Mouse (Mus musculus) naive thymus-derived CD4-positive, alpha-beta T cell, adult 5 months (primary cell): ENCODE measurements around the gene Hist1h2ba. TPM values are rescaled to one million over a fixed set of nuclear protein-coding genes. Genes with fewer than 3 reads are reported as not detected.

Experiments used
- polyA plus RNA-seq: library from polyadenylated mRNA; unstranded; fragments of 100-300 nt; shearing (Covaris generic); gene quantifications from one replicate; pipeline ENCODE4 v1.2.1, GENCODE M21; 2017

Gene Hist1h2ba
- not detected for polyA plus RNA-seq

GRCm38 (mm10) chr13:23933421-23934210, at the start of gene Hist1h2ba:
Gene Hist1h2ba (minus strand): TSS chr13:23934156.

GRCm38 (mm10) chr13:23934211-23934520, 210 bp upstream of the Hist1h2ba start, which contains the start of gene Hist1h2aa:
Gene Hist1h2aa (plus strand): TSS chr13:23934462.

GRCm38 (mm10) chr13:23914376-23915167, 19.4 kb downstream of the Hist1h2ba start, which contains the start of gene Slc17a4:
Gene Slc17a4 (minus strand): TSS chr13:23915009.

Other genes starting within 250 kb of the Hist1h2ba start
- gene Hist1h2bc, start 250.0 kb downstream of the Hist1h2ba start, polyA plus RNA-seq = 9.8 TPM
- gene Hist1h1t, start 238.3 kb downstream of the Hist1h2ba start, polyA plus RNA-seq = not detected
- 9.2 TPM for gene Hist1h4c, start 235.7 kb downstream of the Hist1h2ba start, polyA plus RNA-seq
- gene Hfe, start 223.3 kb downstream of the Hist1h2ba start, polyA plus RNA-seq = not detected
- 41.7 TPM for gene Hist1h1c, start 195.3 kb downstream of the Hist1h2ba start, polyA plus RNA-seq
- gene Hist1h3c, start 188.6 kb downstream of the Hist1h2ba start, polyA plus RNA-seq = not detected
- gene Hist1h2bb, start 187.4 kb downstream of the Hist1h2ba start, polyA plus RNA-seq = not detected
- gene Hist1h2ab, start 183.0 kb downstream of the Hist1h2ba start, polyA plus RNA-seq = 1.9 TPM
- gene Hist1h3b, start 181.9 kb downstream of the Hist1h2ba start, polyA plus RNA-seq = not detected
- gene Hist1h4b, start 177.1 kb downstream of the Hist1h2ba start, polyA plus RNA-seq = 7.2 TPM
- gene Hist1h4a, start 172.9 kb downstream of the Hist1h2ba start, polyA plus RNA-seq = 1.1 TPM
- gene Hist1h3a, start 171.8 kb downstream of the Hist1h2ba start, polyA plus RNA-seq = 5.4 TPM
- gene Hist1h1a, start 170.5 kb downstream of the Hist1h2ba start, polyA plus RNA-seq = not detected
- not detected for gene Trim38, start 164.2 kb downstream of the Hist1h2ba start, polyA plus RNA-seq
- not detected for gene Slc17a2, start 127.2 kb downstream of the Hist1h2ba start, polyA plus RNA-seq
- not detected for gene Slc17a3, start 94.7 kb downstream of the Hist1h2ba start, polyA plus RNA-seq
- not detected for gene Slc17a1, start 66.4 kb downstream of the Hist1h2ba start, polyA plus RNA-seq
- not detected for gene Slc17a4, start 19.1 kb downstream of the Hist1h2ba start, polyA plus RNA-seq
- gene Hist1h2aa, start 306 bp upstream of the Hist1h2ba start, polyA plus RNA-seq = not detected
- gene Scgn, start 57.1 kb upstream of the Hist1h2ba start, polyA plus RNA-seq = not detected